Mouse (Mus musculus) kidney, postnatal 14 days (tissue): ENCODE results near the gene Cdk14.

Source experiments
- DNase-seq: peaks from one replicate; pipeline ENCODE4 v3.0.0; 2022; ENCODE audit warnings: mixed read lengths

Cdk14 gene

DNA sequence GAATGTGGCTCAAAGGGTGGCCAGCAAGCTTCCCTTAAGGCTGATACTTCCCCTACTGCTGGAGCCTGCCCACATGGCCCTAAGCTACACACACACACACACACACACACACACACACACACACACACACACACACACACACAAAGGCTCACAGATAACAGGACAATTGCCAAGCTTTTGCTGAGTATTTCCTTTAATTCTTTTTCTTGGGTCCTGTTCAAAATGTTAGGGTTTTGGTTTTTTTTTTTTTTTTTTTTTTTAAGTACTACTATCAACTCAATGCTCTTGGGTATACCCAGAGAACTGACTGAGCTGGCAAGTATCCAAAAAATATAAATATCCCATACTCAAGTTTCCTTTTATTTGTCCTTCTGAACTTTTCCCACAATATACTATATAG is 239.8 kb downstream of the Cdk14 start:
- DNase-seq: peak; percentile 53

DNA sequence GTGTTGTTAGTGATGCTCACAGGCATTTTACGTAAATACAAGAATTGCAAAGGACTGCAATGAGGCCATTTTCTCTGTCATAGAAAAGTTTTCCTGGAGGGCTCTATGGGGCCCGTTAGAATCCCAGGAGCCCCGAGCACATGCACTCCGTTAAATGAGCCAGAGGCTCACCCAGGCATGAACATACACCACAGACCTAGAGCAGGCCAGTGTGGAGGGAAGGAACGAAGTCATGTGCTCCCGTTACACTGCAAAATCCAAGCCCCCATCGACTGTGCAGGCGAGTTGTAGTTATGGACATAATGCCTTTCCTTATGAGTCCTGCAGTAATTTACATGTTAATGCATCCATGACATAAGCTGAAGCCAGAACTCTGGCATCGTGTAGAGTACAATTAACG is 244.1 kb downstream of the Cdk14 start:
- DNase-seq: no peak

DNA sequence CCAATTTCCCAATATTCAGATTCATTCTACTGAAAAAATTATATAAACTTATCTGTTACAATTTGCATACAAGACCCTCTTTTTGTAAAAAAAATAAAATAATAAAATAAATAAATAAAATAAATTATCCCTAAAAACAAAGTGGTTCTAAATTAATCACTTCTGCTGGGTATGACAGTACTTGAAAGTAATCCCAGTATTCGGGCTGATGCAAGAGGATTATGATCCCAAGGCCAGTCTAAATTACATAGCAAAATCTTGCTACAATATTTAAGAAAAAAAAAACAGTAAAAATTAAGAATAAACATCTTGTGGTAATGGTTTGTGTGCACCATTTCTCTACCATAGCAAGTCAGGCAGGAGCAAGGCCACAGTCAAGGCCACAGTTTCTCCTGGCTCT is 244.5 kb downstream of the Cdk14 start:
- DNase-seq: no peak

GRCm38 (mm10) chr5:5175090-5175489 is 245.0 kb downstream of the Cdk14 start:
- DNase-seq: no peak

GRCm38 (mm10) chr5:5166086-5166485 is 254.0 kb downstream of the Cdk14 start:
- no peak for DNase-seq

- no peak for DNase-seq
Measured at GRCm38 (mm10) chr5:5164326-5164725, 255.8 kb downstream of the Cdk14 start.

DNA sequence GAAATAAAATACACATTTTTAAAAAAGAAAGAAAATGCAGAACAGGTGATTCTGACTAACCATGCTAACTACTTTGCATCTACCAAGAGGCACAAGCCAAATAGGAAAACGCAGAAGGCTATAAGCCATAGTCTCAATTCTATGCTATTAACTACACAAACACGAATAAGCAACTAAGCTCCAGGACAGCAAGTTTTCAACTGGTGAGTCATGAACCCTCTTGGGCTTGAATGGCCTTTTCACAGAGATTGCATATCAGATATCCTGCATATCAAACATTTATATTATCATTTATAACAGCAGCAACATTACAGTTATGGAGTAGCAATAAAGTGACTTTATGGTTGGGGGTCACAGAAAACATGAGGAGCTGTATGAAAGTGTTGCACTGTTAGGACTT is 256.3 kb downstream of the Cdk14 start:
- DNase-seq: no peak

- no peak for DNase-seq
Measured at GRCm38 (mm10) chr5:5159521-5159920, 260.6 kb downstream of the Cdk14 start.

DNA sequence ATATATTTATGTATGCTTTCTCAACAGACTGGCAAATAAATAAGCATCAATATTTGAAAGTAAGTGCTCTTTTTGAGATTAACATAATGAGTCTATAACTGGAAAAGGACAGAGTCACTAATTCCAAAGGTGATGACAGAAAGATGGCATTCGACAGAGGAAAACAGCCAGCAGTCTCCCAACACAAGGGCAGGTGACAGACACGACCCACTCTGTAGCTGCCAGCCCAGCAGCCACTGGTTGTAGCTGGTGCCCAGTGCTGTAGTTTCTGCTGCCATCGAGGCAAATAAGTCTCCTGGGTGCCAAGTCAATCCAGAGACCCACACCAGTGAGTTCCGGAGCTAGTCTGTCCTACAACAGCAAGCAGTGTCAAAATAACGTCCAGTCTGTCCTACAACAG is 280.3 kb downstream of the Cdk14 start:
- no peak for DNase-seq

- DNase-seq: no peak
Measured at GRCm38 (mm10) chr5:5134905-5135511, 285.1 kb downstream of the Cdk14 start.

- DNase-seq: no peak
Measured at GRCm38 (mm10) chr5:5134143-5134904, 285.8 kb downstream of the Cdk14 start.

- no peak for DNase-seq
Measured at GRCm38 (mm10) chr5:5128852-5129251, 291.3 kb downstream of the Cdk14 start.

DNA sequence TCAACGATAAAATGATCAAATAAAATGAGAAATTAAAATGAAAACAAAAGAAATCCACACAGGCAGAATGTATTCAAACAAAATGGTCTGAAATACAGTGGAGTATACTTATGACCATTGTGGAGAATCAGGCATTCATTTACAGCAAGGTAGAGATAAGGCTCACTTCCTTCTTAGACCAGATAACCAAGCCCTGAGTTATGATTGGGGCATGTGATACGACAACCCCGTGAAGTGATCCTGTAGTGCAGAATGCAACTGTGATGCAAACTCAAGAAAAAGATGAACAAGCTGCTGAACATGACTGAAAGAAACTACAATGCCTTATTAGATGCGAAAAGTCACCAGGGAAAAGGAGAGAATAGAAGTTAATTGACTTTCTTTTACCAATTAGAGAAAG is 295.5 kb downstream of the Cdk14 start:
- DNase-seq: no peak

DNA sequence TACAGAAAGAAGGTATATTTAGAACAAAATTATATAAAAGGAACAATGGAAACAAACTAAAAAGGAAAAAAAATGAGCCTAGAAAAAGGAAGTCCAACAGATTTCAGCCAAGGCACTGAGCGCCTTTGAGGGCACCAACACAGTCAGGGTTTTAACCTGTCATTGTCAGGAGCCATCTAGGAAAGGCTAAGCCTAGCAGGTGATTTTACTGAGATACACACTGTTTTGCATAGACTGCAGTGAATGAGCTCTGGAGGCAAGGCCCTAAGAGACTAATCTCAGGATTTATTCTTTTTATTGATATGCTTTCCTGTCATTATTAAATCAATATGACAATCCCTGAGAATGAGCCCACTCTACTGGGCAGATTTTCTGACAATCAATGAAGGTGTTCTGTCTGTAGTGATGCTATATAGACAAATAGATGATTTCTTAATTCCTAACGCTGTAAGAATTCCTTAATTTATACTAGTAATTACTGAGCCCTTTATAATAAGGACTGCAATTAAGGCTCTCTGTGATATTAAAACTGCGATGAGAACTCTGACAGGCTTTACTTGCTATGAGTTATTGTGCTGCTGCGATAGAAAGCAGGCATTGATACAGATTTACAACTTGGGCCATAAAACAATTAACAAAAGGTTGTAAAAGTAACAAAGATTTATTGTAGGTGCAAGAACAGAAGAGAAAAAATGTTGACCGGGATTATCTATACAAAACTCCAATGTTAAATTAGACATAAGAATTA is 303.2 kb downstream of the Cdk14 start:
- DNase-seq: no peak

GRCm38 (mm10) chr5:5115546-5115945 is 304.6 kb downstream of the Cdk14 start:
- DNase-seq: no peak

- DNase-seq: no peak
Measured at GRCm38 (mm10) chr5:5109621-5110020, 310.5 kb downstream of the Cdk14 start.

GRCm38 (mm10) chr5:5109017-5109416 is 311.1 kb downstream of the Cdk14 start:
- DNase-seq: no peak

GRCm38 (mm10) chr5:5096248-5096915 is 323.7 kb downstream of the Cdk14 start:
- DNase-seq: no peak

DNA sequence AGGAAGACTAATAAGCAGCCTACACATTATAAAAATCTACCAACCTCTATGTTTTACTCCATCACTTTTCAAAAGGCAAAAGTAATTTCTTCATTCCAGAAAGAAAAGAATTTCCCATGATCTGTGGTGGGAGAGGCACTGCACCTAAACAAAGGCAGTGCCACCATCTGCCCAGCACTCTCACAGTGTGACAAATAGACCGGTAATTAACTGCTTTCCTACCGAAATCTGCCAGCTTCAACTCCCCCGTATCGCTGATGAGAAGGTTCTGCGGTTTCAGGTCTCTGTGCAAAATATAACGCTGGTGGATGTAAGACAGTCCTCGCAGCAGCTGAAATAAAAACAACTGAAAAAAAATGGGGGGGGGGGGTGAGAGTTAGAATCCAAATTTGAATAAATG is 327.4 kb downstream of the Cdk14 start:
- DNase-seq: no peak

GRCm38 (mm10) chr5:5071526-5071925 is 348.6 kb downstream of the Cdk14 start:
- DNase-seq: no peak

DNA sequence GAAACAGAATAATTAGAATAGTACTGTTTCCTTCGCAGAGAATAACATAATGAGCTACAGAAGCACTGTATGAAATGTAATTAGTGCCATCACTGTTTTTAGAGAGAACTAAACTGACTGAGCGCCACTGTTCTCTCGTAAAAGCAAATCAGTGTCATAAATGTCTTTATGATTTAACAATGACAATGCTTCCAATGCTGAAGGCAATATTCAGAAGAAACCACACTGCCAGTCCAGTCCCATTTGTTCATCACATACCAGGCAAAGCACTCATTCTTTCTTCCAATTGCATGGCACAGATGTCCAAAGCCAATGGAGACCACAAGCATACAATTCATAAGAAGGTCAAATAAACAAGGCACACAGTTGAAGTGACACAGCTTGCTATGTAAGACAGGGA is 355.4 kb downstream of the Cdk14 start:
- DNase-seq: no peak

- no peak for DNase-seq
Measured at GRCm38 (mm10) chr5:5056102-5056883, 363.8 kb downstream of the Cdk14 start.

DNA sequence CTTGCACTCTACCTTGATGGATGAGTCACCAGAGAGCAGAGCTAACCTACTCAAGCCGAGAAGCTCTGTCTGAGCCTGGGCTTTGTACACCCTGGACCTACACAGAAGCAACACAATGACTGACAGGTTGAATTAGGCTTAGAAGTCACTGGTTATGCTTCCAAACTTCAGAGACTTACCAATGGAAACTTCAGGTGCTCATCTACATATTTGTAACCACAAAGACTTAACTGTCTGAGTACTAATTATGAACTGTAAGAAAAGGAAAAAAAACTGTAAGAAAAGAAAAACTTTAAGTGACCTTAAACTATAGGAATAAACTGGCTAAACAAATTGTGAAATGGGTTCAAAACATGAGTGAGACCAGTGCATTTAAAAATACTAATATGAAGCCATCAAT is 364.6 kb downstream of the Cdk14 start:
- no peak for DNase-seq
